Mouse (Mus musculus) T-helper 1 cell (primary cell): ENCODE results near the gene Ugt2a1.
"Not testable (repeated sequence)": the region's sequence is repeated elsewhere in the genome, so short reads cannot be mapped to it uniquely, and the experiment has no call there.

ENCODE experiments used
- in situ Hi-C: fragments of 300-600 bp; cut with MboI, MseI; formaldehyde crosslinking; loops from one replicate; pipeline ENCODE4 v1.15.1; 2025; ENCODE audit warnings: high pct_unique_total_duplicates

The Ugt2a1 gene

GRCm38 (mm10) chr5:87490771-87491170, at the start of gene Ugt2a1:
Ugt2a1 (minus strand) TSS chr5:87490871.
- in situ Hi-C loops: no loop called here

- in situ Hi-C loops: no loop called here
Observed at GRCm38 (mm10) chr5:87538111-87538510, 47.4 kb upstream of the Ugt2a1 start, which contains the start of gene Sult1b1. Sult1b1 (minus strand) TSS chr5:87538195.

- in situ Hi-C loops: no loop called here
Observed at GRCm38 (mm10) chr5:87535994-87536644, 45.4 kb upstream of the Ugt2a1 start.

GRCm38 (mm10) chr5:87532288-87532687, 41.6 kb upstream of the Ugt2a1 start:
- in situ Hi-C loops: no loop called here

- in situ Hi-C loops: not testable (repeated sequence)
Observed at GRCm38 (mm10) chr5:87523561-87523960, 32.9 kb upstream of the Ugt2a1 start.

- in situ Hi-C loops: no loop called here
Observed at GRCm38 (mm10) chr5:87505776-87506458, 15.2 kb upstream of the Ugt2a1 start.

GRCm38 (mm10) chr5:87502687-87503086, 12.0 kb upstream of the Ugt2a1 start:
- in situ Hi-C loops: no loop called here

- in situ Hi-C loops: no loop called here
Observed at GRCm38 (mm10) chr5:87499341-87499740, 8.7 kb upstream of the Ugt2a1 start.

- in situ Hi-C loops: no loop called here
Observed at GRCm38 (mm10) chr5:87498936-87499335, 8.3 kb upstream of the Ugt2a1 start.

- in situ Hi-C loops: not testable (repeated sequence)
Observed at GRCm38 (mm10) chr5:87486706-87487105, 4.0 kb downstream of the Ugt2a1 start, which contains the start of gene Gm43638. Gm43638 (minus strand) TSS chr5:87486806.

GRCm38 (mm10) chr5:87482160-87482559, 8.5 kb downstream of the Ugt2a1 start, which contains the start of gene Ugt2a2:
Ugt2a2 (minus strand) TSS chr5:87482260.
- in situ Hi-C loops: no loop called here

GRCm38 (mm10) chr5:87458810-87459209, 31.9 kb downstream of the Ugt2a1 start:
- in situ Hi-C loops: no loop called here

- in situ Hi-C loops: no loop called here
Observed at GRCm38 (mm10) chr5:87457701-87458100, 33.0 kb downstream of the Ugt2a1 start.

GRCm38 (mm10) chr5:87456216-87456850, 34.3 kb downstream of the Ugt2a1 start:
- in situ Hi-C loops: no loop called here

GRCm38 (mm10) chr5:87455519-87455918, 35.2 kb downstream of the Ugt2a1 start:
- in situ Hi-C loops: no loop called here

- in situ Hi-C loops: not testable (repeated sequence)
Observed at GRCm38 (mm10) chr5:87452514-87452913, 38.2 kb downstream of the Ugt2a1 start.

- in situ Hi-C loops: no loop called here
Observed at GRCm38 (mm10) chr5:87436264-87436663, 54.4 kb downstream of the Ugt2a1 start.

- in situ Hi-C loops: no loop called here
Observed at GRCm38 (mm10) chr5:87425676-87426075, 65.0 kb downstream of the Ugt2a1 start.

GRCm38 (mm10) chr5:87424041-87424440, 66.6 kb downstream of the Ugt2a1 start, which contains the start of gene Ugt2b38:
Ugt2b38 (minus strand) TSS chr5:87424203.
- in situ Hi-C loops: not testable (repeated sequence)
